Mouse (Mus musculus) hindlimb bud, embryonic 11.5 days (tissue): ENCODE data around the gene Prn.

Experiments
- DNase-seq: peaks from one replicate; pipeline ENCODE4 v3.0.0-alpha.2; 2012; ENCODE audit warnings: low read depth, low spot score; ENCODE audit errors: extremely low spot score

The Prn gene

GRCm38 (mm10) chr2:131906266-131906665, 3.5 kb upstream of the Prn start:
- DNase-seq = no peak

GRCm38 (mm10) chr2:131906846-131907245, 2.9 kb upstream of the Prn start:
- no peak for DNase-seq

GRCm38 (mm10) chr2:131907311-131907710, 2.4 kb upstream of the Prn start:
- DNase-seq = no peak

- no peak for DNase-seq
Observed at GRCm38 (mm10) chr2:131908351-131908861, 1.4 kb upstream of the Prn start.

GRCm38 (mm10) chr2:131908906-131909305, 851 bp upstream of the Prn start:
- no peak for DNase-seq

GRCm38 (mm10) chr2:131910847-131911246, 1.1 kb downstream of the Prn start:
- no peak for DNase-seq

GRCm38 (mm10) chr2:131911341-131911740, 1.6 kb downstream of the Prn start:
- DNase-seq = no peak

GRCm38 (mm10) chr2:131912526-131913258, 2.9 kb downstream of the Prn start:
- DNase-seq = no peak

- no peak for DNase-seq
Observed at GRCm38 (mm10) chr2:131932275-131932902, 22.6 kb downstream of the Prn start.

- no peak for DNase-seq
Observed at GRCm38 (mm10) chr2:131933013-131933412, 23.3 kb downstream of the Prn start.

GRCm38 (mm10) chr2:131933598-131933997, 23.8 kb downstream of the Prn start:
- no peak for DNase-seq

- no peak for DNase-seq
Observed at GRCm38 (mm10) chr2:131934243-131934642, 24.5 kb downstream of the Prn start.

GRCm38 (mm10) chr2:131935390-131936105, 25.8 kb downstream of the Prn start:
- no peak for DNase-seq

GRCm38 (mm10) chr2:131936410-131936809, 26.7 kb downstream of the Prn start:
- DNase-seq = no peak

GRCm38 (mm10) chr2:131939404-131940111, 29.8 kb downstream of the Prn start:
- DNase-seq = no peak

GRCm38 (mm10) chr2:131940506-131940905, 30.7 kb downstream of the Prn start:
- no peak for DNase-seq

GRCm38 (mm10) chr2:131941501-131941900, 31.7 kb downstream of the Prn start:
- DNase-seq = no peak

- no peak for DNase-seq
Observed at GRCm38 (mm10) chr2:131944370-131944769, 34.6 kb downstream of the Prn start.

GRCm38 (mm10) chr2:131945225-131945624, 35.5 kb downstream of the Prn start:
- DNase-seq = no peak

GRCm38 (mm10) chr2:131945765-131946164, 36.0 kb downstream of the Prn start:
- no peak for DNase-seq

GRCm38 (mm10) chr2:131946351-131946750, 36.6 kb downstream of the Prn start:
- no peak for DNase-seq
